Mouse (Mus musculus) kidney, postnatal 10 days (tissue): Measurements from ENCODE around the gene Bcl6.

Experiments used
- DNase-seq: peaks from one replicate; pipeline ENCODE4 v3.0.0; 2021; ENCODE audit warnings: mixed read lengths

The Bcl6 gene

DNA sequence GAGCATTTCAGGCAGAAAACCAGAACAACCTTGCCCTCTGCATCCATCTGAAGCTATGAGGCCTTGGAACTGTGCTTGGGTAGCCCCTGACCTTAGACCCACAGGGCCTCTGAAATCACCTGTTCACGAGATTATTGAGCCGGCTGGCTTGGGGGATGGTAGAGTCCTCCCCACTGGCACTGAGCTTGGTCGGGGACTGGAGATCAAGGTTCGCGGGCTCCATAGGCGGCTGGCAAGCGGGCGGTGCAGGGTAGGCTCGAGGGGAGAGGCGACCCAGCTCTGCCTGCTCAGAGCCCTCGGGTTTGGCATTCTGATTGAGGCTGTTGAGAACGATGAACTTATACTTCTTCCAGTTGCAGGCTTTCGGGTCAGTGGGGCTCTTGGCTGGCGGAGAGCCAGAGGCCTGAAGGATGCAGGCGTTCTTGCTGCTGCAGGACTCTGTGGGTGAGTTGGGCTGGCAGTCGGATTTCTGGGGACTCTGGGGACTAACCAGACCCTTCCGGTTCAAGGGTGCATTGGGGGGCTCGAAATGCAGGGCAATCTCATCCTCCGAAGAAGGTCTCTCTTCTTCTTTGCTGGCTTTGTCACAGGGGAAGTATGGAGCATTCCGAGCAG is 16.4 kb downstream of the Bcl6 start:
- peak; percentile 44 for DNase-seq

DNA sequence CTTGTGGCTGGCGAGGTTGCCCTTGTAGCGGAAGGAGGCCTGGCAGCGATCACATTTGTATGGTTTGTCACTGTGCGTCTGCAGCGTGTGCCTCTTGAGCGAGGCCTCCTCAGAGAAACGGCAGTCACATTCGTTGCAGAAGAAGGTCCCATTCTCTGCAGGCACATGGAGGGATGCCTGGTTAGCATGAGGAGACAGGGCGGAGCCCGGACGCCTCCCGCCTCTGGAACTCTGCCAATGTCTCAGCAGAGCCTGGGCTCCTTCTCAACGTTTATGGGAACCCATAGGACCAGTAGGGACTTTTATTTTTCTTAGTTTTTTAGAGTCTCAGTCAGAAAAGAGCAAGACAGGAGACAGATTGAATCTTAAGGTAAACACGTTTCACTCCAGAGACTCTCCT is 18.7 kb downstream of the Bcl6 start:
- DNase-seq: peak; percentile 51

DNA sequence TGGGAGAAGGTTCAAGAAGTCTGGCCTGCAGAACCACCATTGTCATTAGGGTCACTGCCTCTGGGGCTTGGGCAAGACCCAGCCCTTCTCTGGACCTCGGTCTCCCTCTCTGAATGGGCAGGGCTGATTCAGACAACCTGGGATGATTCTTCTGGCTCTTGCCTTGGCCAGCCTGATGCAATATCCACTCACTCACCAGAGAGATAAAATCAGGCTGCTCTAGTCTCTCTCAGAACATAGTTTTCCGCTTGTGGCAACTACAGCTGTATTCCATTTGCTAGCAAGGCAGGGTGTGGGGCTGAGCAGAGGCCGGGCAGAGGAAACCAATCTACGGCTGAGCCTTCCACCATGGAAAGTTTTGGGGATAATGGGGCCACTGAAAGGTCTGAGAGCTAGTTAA is 19.8 kb downstream of the Bcl6 start:
- no peak for DNase-seq

DNA sequence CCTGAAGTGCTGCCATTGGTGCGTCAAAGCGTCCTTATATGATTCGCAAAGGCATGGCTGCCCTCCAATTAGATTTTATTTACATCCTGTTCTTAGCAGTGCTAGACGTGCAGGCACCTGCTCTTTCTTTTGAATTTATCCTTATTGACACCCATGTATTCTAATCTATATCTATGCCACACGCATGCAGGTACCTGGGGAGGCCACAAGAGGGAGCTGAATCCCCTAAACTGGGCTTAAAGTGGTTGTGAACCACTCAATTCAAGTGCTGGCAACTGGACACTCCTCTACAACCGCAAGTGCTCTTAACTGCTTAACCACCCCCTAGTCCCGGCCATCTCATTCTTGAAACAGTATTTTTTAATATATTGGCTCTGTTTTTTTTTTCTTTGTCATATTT is 21.4 kb downstream of the Bcl6 start:
- no peak for DNase-seq

DNA sequence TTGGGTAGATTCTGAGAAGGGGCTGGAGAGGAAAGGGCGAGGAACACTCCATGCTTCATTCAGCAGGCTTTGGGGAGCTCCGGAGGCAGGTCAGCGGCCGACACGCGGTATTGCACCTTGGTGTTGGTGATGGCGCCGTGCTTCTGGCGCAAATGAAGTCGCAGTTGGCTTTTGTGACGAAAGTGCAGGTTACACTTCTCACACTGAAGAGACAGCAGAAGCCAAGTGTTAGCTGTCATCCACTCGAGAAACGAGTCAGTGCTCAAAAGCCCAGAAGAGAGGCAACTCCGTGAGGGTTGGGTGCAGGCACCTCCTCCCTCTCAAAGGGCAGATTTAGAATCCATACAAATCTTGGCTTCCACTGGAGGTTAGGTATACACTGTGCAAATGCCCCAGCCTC is 22.6 kb downstream of the Bcl6 start:
- DNase-seq: no peak

DNA sequence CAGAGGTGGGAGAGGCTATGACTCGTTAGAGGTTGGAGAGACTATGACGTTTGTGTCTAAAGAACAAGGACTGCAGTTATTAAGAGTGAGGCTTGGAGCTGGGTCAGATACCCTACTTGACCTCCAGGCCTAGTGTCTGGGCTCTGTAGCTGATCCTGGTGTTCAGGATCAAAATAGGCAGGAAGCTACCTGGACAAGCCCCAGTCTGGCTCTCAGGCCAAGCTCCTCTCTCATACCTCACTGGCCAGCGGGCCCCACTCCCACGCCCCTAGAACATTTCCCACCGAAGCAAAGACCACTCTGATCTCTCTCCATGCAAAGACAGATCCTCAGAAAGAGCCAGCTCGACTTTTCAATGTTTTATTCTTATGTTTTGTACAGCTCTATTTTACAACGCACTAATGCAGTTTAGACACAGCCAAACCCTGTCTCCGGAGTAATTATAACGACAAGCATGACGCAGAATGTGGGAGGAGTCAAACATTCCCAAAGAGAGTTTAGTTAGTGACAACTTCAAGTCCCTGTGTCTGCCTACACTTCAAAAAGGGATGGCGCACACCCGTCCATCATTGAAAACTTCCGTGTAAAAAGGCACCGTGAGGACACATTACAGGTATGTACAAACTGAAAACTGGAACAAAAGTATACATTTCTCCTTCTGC is 23.8 kb downstream of the Bcl6 start:
- no peak for DNase-seq

DNA sequence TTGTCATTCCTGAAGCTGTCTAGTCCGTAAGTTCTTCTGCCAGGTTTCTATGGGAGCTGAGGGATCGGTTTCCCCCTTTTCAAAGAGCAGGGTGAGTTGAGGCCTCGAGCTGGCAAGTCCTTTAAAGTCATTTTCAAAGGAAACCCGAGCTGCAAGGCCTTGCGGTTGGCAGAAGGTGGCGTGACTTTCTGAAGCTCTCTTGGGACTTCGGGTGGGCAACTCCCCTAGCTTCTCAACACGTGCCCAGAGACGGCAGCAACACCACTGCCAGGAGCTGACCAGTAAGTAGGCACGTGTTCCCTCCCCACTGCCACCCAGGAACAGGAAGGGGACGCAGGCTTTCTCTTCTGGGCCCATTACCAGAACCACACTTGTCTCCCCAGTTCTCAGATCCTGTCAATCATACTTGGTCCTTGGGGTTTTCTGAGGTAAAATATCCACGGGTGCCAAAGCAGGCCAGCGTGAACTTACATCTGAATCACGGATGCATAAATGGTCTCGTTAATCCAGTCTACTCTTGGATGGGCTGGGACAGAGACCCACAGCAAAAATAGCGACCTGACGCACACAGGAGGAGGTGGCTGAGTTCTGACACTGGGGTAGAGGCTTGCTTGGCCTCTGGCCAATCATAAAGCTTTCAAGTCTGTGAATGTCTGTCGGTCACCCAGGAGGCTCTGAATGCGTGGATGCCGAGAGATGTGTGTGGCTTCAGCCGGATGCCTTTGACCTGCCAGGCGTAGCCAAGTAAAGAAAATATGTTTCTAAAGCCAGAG is 24.6 kb downstream of the Bcl6 start:
- DNase-seq: no peak

DNA sequence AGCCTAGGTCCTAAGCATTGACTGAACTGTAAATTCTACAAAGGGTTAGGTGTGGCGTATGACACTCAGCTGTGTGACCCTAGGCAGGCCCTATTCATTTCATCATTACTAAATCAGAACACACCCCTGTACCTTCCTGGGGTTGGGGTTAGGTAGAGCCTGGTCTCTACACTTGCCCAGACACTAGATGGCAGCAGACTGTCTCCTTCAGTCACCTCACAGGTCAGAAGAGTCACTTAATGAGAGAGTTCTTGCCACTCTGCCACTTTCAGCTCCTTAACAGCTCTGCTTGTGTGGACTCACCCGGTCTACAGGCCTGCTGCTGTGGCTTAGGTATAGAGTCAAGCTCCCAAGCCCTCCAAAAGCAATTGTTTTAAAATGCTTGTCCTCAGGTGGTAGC is 26.3 kb downstream of the Bcl6 start:
- DNase-seq: no peak

DNA sequence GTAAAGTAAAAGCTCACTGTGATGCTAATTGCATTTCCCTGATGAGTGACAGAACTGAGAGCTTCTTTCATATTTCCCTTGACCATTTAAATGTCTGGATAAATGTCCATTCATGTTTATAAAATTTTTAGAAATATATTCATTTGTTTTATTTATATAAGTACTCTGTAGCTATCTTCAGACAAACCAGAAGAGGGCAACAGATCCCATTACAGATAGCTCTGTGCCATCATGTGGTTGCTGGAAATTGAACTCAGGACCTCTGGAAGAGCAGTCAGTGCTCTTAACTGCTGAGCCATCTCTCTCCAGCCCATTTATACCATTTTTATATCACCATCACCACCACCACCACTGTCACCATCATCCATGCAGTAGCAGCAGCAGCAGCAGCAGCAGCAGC is 29.7 kb downstream of the Bcl6 start:
- DNase-seq: no peak

DNA sequence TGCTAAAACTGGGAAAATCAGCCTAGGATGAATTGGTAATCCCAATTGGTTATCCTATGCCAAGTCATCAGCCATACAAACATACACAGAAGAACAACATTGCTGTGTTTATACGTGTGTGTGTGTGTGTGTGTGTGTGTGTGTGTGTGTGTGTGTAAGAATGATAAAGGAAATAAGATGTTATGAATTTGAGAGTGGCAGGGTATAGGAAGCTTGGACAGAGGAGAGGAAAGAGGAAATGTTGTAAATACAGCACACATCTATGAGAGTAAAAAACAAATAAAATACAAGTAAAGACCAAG is 34.7 kb downstream of the Bcl6 start:
- no peak for DNase-seq

DNA sequence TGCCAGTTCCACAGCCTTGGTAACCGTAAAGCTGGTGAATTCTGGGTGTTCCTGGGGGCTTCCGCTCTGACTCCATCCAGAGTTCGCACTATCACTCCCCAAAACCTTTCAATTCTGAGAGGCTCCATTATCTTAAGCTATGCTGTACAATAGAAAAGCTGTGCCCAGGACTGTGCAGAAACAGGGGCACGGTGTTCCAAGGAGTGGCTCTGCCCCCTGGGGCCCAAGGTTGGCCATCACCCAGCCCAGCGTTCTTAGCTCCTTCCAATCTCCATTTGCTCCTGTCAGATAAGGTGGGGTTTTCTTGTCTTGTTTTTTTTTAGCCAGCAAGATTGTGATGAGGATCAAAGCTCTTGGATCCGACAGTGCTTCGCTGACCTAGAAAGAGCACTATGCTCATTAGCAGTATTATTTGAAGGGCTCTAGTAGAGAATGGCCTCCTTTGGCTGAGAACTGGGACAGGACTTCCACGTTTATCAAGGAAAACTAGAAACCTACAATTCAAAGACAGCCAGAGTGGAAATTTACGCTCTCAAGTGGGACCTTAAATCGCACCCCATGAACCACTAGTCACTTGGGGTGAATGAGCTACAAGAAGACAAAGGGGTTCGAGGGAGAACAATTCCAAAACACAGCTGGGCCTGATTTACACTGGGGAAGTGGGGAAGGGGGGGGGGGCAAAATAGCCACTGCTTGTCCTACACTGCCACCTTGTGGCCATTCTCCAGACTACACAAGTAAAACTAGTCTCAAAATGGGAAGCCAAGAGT is 35.3 kb downstream of the Bcl6 start:
- peak; percentile 82 for DNase-seq

DNA sequence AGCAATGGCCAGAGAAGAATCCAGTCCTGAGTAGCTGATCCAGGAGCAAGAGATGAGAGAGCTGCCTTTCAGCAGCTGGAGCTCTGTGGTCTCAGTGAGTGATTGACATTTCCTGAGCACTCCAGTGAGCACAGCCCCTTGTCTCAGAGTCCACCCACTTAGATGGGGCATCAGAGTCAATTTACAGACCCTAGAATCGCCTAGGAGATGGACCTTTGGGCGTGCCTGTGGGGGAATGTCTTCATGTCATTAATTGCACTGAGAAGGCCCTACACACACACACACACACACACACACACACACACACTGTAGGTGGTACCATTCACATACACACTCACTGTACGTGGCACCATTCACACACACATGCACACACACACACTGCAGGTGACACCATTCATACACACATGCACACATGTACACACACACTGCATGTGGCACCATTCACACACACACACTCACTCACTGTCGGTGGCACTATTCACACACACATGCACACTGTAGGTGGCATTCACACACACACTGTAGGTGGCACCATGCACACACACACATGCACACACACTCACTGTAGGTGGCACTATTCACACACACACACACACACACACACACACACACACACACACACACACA is 36.4 kb downstream of the Bcl6 start:
- no peak for DNase-seq

DNA sequence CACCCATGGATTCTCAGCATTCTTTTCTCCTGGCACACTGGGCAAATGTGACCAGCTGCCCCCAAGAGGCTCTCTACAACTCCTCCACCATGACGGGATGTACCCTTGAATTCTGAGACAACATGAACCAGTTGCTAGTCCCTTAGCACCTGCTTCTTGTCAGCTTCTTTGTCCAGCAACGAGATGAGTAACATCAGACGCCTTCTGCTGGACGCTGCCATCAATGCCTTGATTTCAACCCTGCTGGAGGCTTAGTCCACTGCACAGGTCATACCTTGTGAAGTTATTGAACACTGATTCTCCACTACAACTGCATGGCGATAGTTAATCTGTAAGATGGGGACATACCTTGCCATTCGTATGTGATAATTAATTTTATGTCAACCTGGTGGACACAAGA is 41.0 kb downstream of the Bcl6 start:
- DNase-seq: no peak

DNA sequence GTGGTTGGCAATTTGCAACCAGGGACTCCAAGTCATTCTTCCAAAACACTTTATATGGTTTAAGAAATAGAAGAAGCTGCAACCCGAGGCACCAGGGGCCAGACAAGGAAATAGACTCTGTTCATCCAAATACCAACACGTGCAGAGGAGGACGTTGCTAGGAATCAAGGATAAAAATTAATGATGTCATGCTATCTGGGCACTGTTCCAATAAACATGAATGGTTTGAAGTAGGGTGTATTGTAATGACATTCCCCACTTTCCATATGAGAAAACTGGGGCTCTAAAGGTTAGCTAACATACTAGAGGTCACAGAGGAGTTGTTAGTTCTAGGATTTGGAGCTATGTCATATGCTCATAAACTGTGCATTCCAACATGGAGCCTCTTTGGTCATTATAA is 43.9 kb downstream of the Bcl6 start:
- DNase-seq: no peak

DNA sequence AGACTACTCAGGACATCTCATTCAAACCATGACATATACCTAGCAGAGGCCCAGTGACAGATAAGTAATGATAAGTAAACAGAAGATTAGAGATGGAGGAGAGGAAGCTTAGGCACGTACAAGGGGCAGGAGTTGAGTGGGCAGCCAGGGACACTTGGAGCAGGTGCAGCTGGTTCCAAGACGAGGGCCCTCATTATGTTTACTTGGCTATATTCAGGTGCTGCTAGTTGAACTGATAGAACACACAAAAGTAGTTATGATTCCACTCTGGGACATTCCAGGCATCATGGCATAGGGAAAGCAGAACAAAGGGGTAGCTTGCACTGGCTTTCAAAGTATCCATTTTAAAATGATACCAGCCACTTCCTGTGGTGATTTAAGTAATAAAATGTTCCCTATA is 54.3 kb downstream of the Bcl6 start:
- DNase-seq: no peak

DNA sequence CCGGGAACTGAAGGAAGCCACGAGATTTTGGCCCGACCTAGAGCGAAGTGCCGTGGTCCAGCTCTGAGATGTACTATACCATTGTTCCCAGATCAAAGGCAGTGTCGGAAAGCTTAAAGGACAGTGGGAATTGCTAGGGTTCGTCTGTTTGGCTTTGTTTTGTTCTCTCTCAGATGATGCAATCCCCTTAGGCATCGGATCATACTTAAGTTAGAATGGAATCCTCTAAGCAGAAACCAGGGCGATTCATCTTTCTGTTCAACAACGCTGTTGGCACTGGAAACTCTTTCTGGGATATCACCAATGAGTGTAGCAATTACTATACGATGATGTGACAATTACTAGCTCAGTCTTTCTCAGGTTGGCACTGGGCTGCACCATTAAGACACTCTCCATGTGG is 56.4 kb downstream of the Bcl6 start, which contains the start of gene Rtp2:
Gene Rtp2, minus strand, starts transcription at position 101 of the 400 bp plus-strand sequence.
- no peak for DNase-seq

DNA sequence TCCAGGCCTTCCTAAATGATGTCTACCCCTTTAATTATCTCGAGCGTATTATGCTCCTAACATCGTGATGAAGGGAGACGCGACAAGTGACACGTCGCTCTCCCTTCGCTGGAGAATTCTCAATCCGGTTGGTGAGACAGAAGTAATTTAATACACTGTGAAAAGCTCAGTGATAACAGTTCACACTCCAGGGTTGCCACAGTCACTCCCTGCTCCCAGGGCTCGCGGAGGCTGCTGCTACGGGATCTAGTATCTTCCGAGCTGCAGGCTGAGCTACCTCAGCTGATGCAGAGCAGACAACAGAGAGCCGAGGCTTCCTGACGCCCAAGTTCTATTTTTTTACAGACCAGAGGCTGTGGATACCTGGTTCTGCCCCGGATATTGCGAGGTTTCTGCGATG is 57.4 kb downstream of the Bcl6 start:
- DNase-seq: no peak

DNA sequence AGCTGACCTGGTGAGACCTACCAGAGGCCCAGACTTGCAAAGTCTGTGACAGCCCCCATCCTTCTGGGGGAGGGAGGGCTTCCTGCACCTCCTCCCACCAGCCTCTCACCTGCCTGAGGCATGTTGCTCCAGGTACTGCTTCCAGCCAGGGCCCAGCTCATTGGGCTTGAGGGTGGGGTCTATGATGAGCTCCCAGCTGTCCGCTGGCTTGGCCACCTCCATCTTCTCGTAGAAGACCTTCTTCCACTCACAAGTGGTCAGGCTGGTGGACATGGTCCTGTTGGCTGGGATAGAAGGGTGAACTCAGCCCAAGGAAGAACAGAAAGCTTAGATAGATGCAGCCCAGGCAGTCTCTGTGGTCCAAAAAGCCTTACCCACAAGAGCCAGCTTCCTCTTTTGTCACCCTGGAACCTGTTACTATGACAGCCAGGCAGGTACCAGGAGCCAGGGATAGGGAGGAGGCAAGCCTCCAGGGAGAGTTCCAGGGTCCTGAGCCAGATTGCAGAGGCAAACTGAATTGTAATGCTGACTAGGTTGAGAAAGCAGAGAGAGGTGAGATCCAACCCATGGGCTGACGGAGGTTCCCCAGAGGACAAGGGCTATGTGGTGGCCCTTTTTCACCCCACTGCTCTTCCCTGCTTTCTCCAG is 58.1 kb downstream of the Bcl6 start:
- DNase-seq: no peak

DNA sequence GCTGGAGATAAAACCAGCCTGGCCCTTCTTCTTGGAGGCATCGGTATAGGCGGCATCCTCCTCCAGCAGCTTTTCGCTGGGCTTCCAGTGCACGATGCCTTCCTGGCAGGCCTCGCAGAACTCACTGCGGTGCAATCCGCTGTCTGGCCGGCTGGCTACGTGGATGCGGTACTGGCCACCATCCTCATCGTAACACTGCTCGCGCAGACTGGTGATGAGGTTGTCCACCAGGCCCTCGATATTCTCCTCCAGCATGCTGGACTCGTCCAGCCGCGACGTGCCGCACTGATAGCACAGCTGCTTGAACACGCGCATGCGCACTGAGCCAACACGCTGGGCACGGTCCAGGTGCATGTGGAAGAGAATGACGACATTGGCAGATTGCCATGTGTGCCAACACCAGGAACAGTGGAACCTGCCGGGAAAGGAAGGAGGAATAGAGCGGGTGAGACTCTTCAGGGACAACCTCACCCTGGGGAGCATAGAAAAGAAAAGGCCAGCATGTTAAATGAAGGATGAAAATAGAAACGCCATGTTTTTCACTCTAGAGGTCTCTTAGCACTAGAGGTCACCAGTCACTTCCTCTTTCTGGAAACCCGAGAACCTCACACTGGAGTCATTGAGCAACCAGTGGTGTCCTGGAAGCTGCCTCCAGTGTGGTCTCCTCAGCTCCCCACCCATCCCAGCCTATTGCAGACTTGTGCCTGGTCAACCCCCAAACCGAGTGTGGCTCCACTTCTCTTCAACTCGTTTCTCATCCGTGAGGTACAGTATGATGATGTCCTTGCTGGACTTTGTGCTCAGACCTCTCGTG is 61.1 kb downstream of the Bcl6 start:
- DNase-seq: peak; percentile 11

DNA sequence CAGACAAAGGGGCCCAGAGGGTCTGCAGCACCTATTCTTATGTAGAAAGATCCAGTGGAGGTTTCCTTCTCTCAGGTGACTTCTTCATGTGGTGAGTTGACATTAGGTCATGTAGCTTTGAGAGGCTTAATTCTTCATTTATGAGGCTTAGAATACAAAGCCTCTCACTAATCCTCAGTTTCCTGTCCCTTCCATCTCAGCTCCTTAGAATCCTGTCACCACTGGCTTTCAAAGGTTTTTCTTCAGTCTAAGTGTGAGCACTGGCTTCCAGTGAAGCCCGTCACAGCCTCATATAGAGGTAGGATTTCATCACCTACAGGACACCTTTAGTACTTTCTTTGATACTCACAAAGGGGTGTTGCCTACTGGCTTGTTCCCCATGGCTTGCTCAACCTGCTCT is 65.7 kb downstream of the Bcl6 start:
- DNase-seq: no peak

DNA sequence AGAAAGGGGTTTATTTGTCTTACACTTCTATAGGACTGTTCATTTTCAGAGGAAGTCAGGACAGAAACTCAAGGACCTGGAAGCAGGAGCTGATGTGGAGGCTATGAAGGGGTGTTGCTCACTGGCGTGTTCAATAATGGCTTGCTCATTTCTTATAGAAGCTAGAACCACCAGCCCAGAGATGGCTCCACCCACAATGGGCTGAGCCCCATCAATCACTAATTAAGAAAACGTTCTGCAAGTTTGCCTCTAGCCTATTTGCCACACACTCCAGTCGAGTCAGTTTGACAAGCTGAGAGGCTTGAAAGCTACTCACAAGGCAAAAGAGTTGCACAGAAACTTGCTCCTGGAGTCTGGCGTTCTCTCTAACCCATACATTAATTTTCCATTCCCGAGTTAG is 67.0 kb downstream of the Bcl6 start:
- no peak for DNase-seq

DNA sequence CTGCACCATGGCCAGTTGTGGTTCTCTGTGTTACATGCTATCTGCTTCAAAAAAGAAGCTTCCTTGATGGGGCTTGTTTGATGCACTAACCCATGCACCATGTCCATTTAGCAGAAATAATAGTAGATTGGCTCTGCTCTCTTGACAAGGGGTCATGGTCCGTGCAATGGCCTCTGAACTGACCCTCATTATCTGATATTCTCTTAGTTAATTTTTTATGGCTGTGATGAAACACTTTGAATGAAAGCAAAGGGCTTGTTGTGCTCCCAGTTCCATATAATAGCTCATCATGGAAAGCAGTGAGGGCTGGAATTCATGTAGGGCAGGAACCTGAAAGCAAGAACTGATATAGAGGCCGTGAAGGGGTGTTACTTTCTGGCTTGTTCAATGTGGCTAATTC is 69.2 kb downstream of the Bcl6 start:
- DNase-seq: no peak
